ENCODE assay signal across 14 mouse cellular contexts in genomic region chr15:90827816-90828215, GRCm38 (mm10).
DNase-seq lines count a peak whose midpoint lies in the region; ATAC-seq and TF ChIP-seq lines count a peak whose summit lies in the region.
"Had no signal": no experiment of that assay in that cellular context is flagged by ENCODE, and none has a peak within 500 bp of the region (broad histone marks: within the 10 kb centered on the region; RNA-seq: fewer than 3 reads in every experiment).

No protein-coding gene starts in this region.

- H3K4me2 ChIP-seq in embryonic facial prominence, embryonic 14.5 days (ENCODE audit: low read depth, low read length), result no peak overlapping the region
- H3K4me2 ChIP-seq in hindbrain, embryonic 16.5 days (ENCODE audit: low read length), result no peak overlapping the region
- H3K4me2 ChIP-seq: heart, embryonic 13.5 days; liver, embryonic 12.5 days had no signal

- no peak overlapping the region for H3K4me3 ChIP-seq in embryonic facial prominence, embryonic 14.5 days (ENCODE audit: low read depth, low read length)
- H3K4me3 ChIP-seq in embryonic facial prominence, embryonic 10.5 days, result no peak overlapping the region
- no peak overlapping the region for H3K4me3 ChIP-seq in hindbrain, embryonic 16.5 days (ENCODE audit: low read length)
- H3K4me3 ChIP-seq: heart, embryonic 13.5 days; liver, embryonic 12.5 days had no signal

- H3K9ac ChIP-seq in embryonic facial prominence, embryonic 14.5 days (ENCODE audit: low read depth, low read length), result no peak overlapping the region
- no peak overlapping the region for H3K9ac ChIP-seq in hindbrain, embryonic 16.5 days (ENCODE audit: low read depth, low read length)
- H3K9ac ChIP-seq: heart, embryonic 13.5 days; liver, embryonic 12.5 days had no signal

- no peak for TF ChIP-seq POLR2A in brain, embryonic 14.5 days (IDR thresholded peaks at IDR 0.05; ENCODE audit: borderline replicate concordance, extremely low read depth, insufficient read depth, insufficient read length, poor library complexity, severe bottlenecking)

- WGBS in embryonic facial prominence, embryonic 14.5 days, result 26% methylated on average over 4 of the region's 4 CpGs
- WGBS in embryonic facial prominence, embryonic 10.5 days, result 19% methylated on average over 4 of the region's 4 CpGs
- 4% methylated on average over 4 of the region's 4 CpGs for WGBS in hindbrain, embryonic 16.5 days

- TF ChIP-seq CTCF in brain, embryonic 14.5 days (IDR thresholded peaks at IDR 0.05; ENCODE audit: borderline replicate concordance, extremely low read depth, insufficient read depth, insufficient read length), result no peak

- no peaks in the 10 kb centered on the region for H3K4me1 ChIP-seq in embryonic facial prominence, embryonic 14.5 days (ENCODE audit: control insufficient read depth, insufficient read depth, low read length)
- H3K4me1 ChIP-seq in embryonic facial prominence, embryonic 10.5 days, result no peaks in the 10 kb centered on the region
- no peaks in the 10 kb centered on the region; the same call in 1 of the 2 replicates for H3K4me1 ChIP-seq in hindbrain, embryonic 16.5 days (ENCODE audit: control insufficient read depth, insufficient read depth, low read depth, low read length)
- H3K4me1 ChIP-seq: heart, embryonic 13.5 days; liver, embryonic 12.5 days had no signal

- no peaks in the 10 kb centered on the region for H3K27me3 ChIP-seq in embryonic facial prominence, embryonic 14.5 days (replicated peaks; ENCODE audit: control insufficient read depth, insufficient read depth, low read length)
- H3K27me3 ChIP-seq in embryonic facial prominence, embryonic 10.5 days (replicated peaks; ENCODE audit: low read depth, poor library complexity, severe bottlenecking), result no peaks in the 10 kb centered on the region
- no peaks in the 10 kb centered on the region for H3K27me3 ChIP-seq in hindbrain, embryonic 16.5 days (replicated peaks; ENCODE audit: control insufficient read depth, insufficient read depth, low read length)
- H3K27me3 ChIP-seq: heart, embryonic 13.5 days; liver, embryonic 12.5 days had no signal

- H3K36me3 ChIP-seq in embryonic facial prominence, embryonic 14.5 days (ENCODE audit: control insufficient read depth, insufficient read depth, low read length), result no peaks in the 10 kb centered on the region
- H3K36me3 ChIP-seq in embryonic facial prominence, embryonic 10.5 days (replicated peaks), result no peaks in the 10 kb centered on the region
- H3K36me3 ChIP-seq in hindbrain, embryonic 16.5 days (ENCODE audit: control insufficient read depth, insufficient read depth, low read length), result no peaks in the 10 kb centered on the region
- H3K36me3 ChIP-seq: heart, embryonic 13.5 days; liver, embryonic 12.5 days had no signal

- ATAC-seq in embryonic facial prominence, embryonic 14.5 days (ENCODE audit: low read depth), result no peak
- ATAC-seq in hindbrain, embryonic 16.5 days, result peak; percentile 69
- no peak for ATAC-seq in CD4-positive, CD25-positive, alpha-beta regulatory T cell, adult 4 months
- ATAC-seq: liver, embryonic 12.5 days had no signal

- peaks cover 12% of the 10 kb centered on the region; the same call in 1 of the 2 replicates for H3K9me3 ChIP-seq in embryonic facial prominence, embryonic 14.5 days (ENCODE audit: control insufficient read depth, low read length)
- no peaks in the 10 kb centered on the region for H3K9me3 ChIP-seq in embryonic facial prominence, embryonic 10.5 days
- no peaks in the 10 kb centered on the region for H3K9me3 ChIP-seq in hindbrain, embryonic 16.5 days (ENCODE audit: control insufficient read depth, low read length)
- H3K9me3 ChIP-seq: liver, embryonic 12.5 days had no signal

- no peak overlapping the region for H3K27ac ChIP-seq in embryonic facial prominence, embryonic 14.5 days (replicated peaks; ENCODE audit: low read depth, low read length)
- H3K27ac ChIP-seq in embryonic facial prominence, embryonic 10.5 days (replicated peaks), result no peak overlapping the region
- no peak overlapping the region for H3K27ac ChIP-seq in hindbrain, embryonic 16.5 days (ENCODE audit: low read depth, low read length)
- H3K27ac ChIP-seq: heart, embryonic 13.5 days; liver, embryonic 12.5 days; stomach, postnatal 0 days had no signal

- DNase-seq in embryonic facial prominence, embryonic 14.5 days (ENCODE audit: low spot score), result peak; percentile 61
- no peak for DNase-seq in embryonic facial prominence, embryonic 10.5 days (ENCODE audit: low spot score)
- DNase-seq in brain, embryonic 14.5 days (ENCODE audit: low read depth), result peak; percentile 94
- DNase-seq in mesoderm, embryonic 11.5 days (ENCODE audit: low read depth, low spot score), result peak; percentile 67
- DNase-seq in cerebellum, adult 18-20 months, result no peak
- no peak for DNase-seq in lung, postnatal 36 days
- DNase-seq: cerebellum, adult 11-12 months; gastrocnemius, postnatal 14 days; lung, postnatal 10 days had no signal

Comparison
In these comparisons a context has a peak if more than half of its experiments do, and no peak if none do; other contexts are left out.
1. DNase-seq: peak in embryonic facial prominence, embryonic 14.5 days (single experiment), brain, embryonic 14.5 days (single experiment) and mesoderm, embryonic 11.5 days (single experiment); none in embryonic facial prominence, embryonic 10.5 days (single experiment), cerebellum, adult 18-20 months (0 of 2) and lung, postnatal 36 days (single experiment).